Mouse (Mus musculus): Measurements from ENCODE around the gene Ccdc22. TPM values are rescaled to one million over a fixed set of nuclear protein-coding genes. Genes with fewer than 3 reads are reported as not detected.

Ccdc22 gene
- polyA plus RNA-seq, 1 experiment from 2014 or later, result 10.5 TPM

DNA sequence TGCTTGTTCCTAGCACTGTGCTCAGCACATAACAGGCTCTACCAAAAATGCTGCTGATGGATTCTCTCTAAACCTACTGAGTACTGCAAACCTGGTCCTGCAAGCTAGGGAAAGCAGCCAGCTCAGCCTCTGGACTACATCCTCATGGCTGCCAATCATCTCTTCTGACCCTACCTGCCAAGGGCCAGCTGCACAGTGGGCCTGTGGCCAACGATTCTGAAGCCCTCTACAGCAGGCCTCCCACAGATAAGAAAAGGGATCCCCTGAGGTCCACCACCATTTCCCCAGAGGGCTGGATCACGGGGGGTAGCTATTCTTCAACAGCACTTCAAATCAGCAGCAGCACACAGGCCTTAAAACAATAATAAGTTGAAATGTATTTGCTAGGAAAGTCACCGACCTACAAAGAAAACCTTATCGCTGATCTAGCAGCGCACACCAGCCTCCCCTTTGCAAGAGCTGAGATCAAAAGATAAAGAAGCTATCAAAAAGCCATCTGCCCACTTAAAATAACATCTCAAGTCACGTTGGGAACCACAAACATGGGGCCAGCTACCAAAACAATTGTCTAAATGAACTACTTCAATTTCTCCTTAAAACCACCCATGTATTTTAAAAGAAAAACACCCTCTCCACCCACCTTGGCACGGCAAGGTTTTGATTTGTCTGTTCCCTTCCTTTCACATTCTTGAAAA is 34.7 kb downstream of the Ccdc22 start:
- H3K4me2 ChIP-seq (ENCODE audit: low read depth, low read length), result no peak overlapping the region
- H3K36me3 ChIP-seq (replicated peaks; ENCODE audit: insufficient read depth, low read length), result no peaks in the 10 kb centered on the region
- no peak for ATAC-seq
- H3K4me3 ChIP-seq (ENCODE audit: low read depth, low read length), result no peak overlapping the region
- no peak overlapping the region for H3K9ac ChIP-seq (replicated peaks)
- DNase-seq, result no peak
- H3K4me1 ChIP-seq (ENCODE audit: insufficient read depth), result peaks cover 16% of the 10 kb centered on the region
- 46% methylated on average over 7 of the region's 7 CpGs for WGBS (ENCODE audit: insufficient replicate concordance)
- no peaks in the 10 kb centered on the region for H3K27me3 ChIP-seq (ENCODE audit: insufficient read depth, low read length)
- H3K9me3 ChIP-seq (ENCODE audit: low read length), result no peaks in the 10 kb centered on the region
- no peak overlapping the region for H3K27ac ChIP-seq (ENCODE audit: low read depth)
- no peak for TF ChIP-seq CTCF (IDR thresholded peaks at IDR 0.05; ENCODE audit: low read depth)
- TF ChIP-seq EP300 (IDR thresholded peaks at IDR 0.05; ENCODE audit: low read depth), result no peak

DNA sequence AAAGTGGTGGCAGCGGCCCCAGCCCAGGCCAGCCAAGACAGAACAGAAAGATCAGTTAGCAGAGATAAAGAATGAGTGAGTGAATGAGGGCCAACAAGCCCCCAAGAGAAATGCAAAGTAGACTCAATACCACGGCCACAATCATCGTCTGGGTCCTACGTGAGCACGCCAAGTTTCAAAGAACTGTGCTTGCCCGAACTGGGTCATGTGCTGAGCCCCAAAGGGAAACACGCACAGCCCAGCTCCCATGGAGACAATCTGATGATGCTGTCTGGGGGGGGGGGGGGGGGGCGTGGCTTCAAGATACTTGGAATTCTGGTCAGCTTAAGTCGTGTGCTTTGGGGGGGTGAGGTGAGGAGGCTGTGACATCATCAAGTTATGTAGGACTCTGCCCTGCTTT is 37.8 kb downstream of the Ccdc22 start:
- DNase-seq, result no peak
- no peak for TF ChIP-seq CTCF (IDR thresholded peaks at IDR 0.05; ENCODE audit: low read depth)
- TF ChIP-seq EP300 (IDR thresholded peaks at IDR 0.05; ENCODE audit: low read depth), result no peak
- no peak overlapping the region for H3K4me3 ChIP-seq (ENCODE audit: low read depth, low read length)
- H3K4me1 ChIP-seq (ENCODE audit: insufficient read depth), result peaks cover 4% of the 10 kb centered on the region; the same call in 1 of the 2 replicates
- H3K36me3 ChIP-seq (replicated peaks; ENCODE audit: insufficient read depth, low read length), result no peaks in the 10 kb centered on the region
- H3K9ac ChIP-seq (replicated peaks), result no peak overlapping the region
- WGBS (ENCODE audit: insufficient replicate concordance), result 68% methylated on average over 8 of the region's 9 CpGs
- H3K4me2 ChIP-seq (ENCODE audit: low read depth, low read length), result no peak overlapping the region
- H3K27me3 ChIP-seq (ENCODE audit: insufficient read depth, low read length), result no peaks in the 10 kb centered on the region
- no peaks in the 10 kb centered on the region for H3K9me3 ChIP-seq (ENCODE audit: low read length)
- H3K27ac ChIP-seq (ENCODE audit: low read depth), result no peak overlapping the region
- no peak for ATAC-seq

DNA sequence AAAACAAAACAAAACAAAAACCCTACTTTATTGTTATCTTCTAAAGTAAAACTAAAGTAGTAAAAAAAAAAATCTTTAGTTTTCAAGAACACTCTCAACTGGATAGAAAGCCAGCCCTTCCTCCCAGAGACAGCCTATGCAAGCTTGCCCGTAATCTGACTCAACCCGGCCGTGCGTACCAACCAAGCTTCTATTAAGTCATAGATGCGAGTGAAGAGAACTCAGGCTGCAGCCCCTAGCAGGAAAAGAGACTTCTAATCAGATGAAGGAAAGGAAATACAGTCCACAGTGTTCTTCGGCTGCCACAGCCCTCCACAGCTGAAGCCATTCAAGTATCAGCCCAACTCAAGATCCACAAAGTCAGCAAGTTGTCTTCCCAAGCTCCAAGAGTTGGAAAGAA is 39.0 kb downstream of the Ccdc22 start:
- no peak overlapping the region for H3K4me3 ChIP-seq (ENCODE audit: low read depth, low read length)
- no peak overlapping the region for H3K27ac ChIP-seq (ENCODE audit: low read depth)
- WGBS (ENCODE audit: insufficient replicate concordance), result 40% methylated on average over 6 of the region's 6 CpGs
- no peak overlapping the region for H3K4me2 ChIP-seq (ENCODE audit: low read depth, low read length)
- H3K9me3 ChIP-seq (ENCODE audit: low read length), result no peaks in the 10 kb centered on the region
- TF ChIP-seq EP300 (IDR thresholded peaks at IDR 0.05; ENCODE audit: low read depth) (no peak), CTCF (IDR thresholded peaks at IDR 0.05; ENCODE audit: low read depth) (no peak)
- no peaks in the 10 kb centered on the region for H3K27me3 ChIP-seq (ENCODE audit: insufficient read depth, low read length)
- no peak overlapping the region for H3K9ac ChIP-seq (replicated peaks)
- DNase-seq (no peak), ATAC-seq (no peak)
- H3K36me3 ChIP-seq (replicated peaks; ENCODE audit: insufficient read depth, low read length), result no peaks in the 10 kb centered on the region
- no peaks in the 10 kb centered on the region for H3K4me1 ChIP-seq (ENCODE audit: insufficient read depth)

GRCm38 (mm10) chrX:7563076-7563475 is 42.2 kb downstream of the Ccdc22 start:
- Histone ChIP-seq H3K27me3 (ENCODE audit: insufficient read depth, low read length) (no peaks in the 10 kb centered on the region), H3K36me3 (replicated peaks; ENCODE audit: insufficient read depth, low read length) (no peaks in the 10 kb centered on the region), H3K27ac (ENCODE audit: low read depth) (no peak overlapping the region), H3K4me1 (ENCODE audit: insufficient read depth) (no peaks in the 10 kb centered on the region), H3K9ac (replicated peaks) (no peak overlapping the region), H3K4me3 (ENCODE audit: low read depth, low read length) (no peak overlapping the region), H3K9me3 (ENCODE audit: low read length) (no peaks in the 10 kb centered on the region), H3K4me2 (ENCODE audit: low read depth, low read length) (no peak overlapping the region)
- DNase-seq, result no peak
- no peak for ATAC-seq
- TF ChIP-seq CTCF (IDR thresholded peaks at IDR 0.05; ENCODE audit: low read depth), result no peak
- no peak for TF ChIP-seq EP300 (IDR thresholded peaks at IDR 0.05; ENCODE audit: low read depth)
- WGBS (ENCODE audit: insufficient replicate concordance), result 47% methylated on average over 2 of the region's 2 CpGs

DNA sequence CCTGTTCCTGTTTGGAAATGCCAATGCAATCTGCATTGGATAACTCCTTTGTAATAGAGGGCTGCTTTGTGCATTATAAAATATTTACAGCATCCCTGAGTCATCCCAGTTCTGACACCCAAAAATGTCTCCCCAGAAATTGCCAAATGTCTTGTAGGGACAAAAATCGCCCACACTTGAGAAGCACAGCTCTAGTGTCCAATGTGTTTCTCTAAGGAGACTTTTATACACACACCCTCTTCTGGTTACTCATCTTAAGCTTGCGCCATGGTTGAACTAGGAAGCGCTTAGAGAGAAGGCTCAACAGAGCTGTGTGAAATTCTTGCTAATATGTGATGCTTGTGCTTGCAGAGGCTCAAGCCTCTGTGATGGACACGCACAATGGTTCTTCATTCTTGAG is 51.8 kb downstream of the Ccdc22 start:
- no peak for ATAC-seq

More for the DNA sequence above, 51.8 kb downstream of the Ccdc22 start:
- no peak for TF ChIP-seq CTCF (IDR thresholded peaks at IDR 0.05; ENCODE audit: low read depth)
- TF ChIP-seq EP300 (IDR thresholded peaks at IDR 0.05; ENCODE audit: low read depth), result no peak
- DNase-seq, result no peak
- 80% methylated on average over 4 of the region's 4 CpGs for WGBS (ENCODE audit: insufficient replicate concordance)
- Histone ChIP-seq H3K27me3 (ENCODE audit: insufficient read depth, low read length) (no peaks in the 10 kb centered on the region), H3K4me3 (ENCODE audit: low read depth, low read length) (no peak overlapping the region), H3K4me1 (ENCODE audit: insufficient read depth) (no peaks in the 10 kb centered on the region), H3K27ac (ENCODE audit: low read depth) (no peak overlapping the region), H3K9ac (replicated peaks) (no peak overlapping the region), H3K36me3 (replicated peaks; ENCODE audit: insufficient read depth, low read length) (no peaks in the 10 kb centered on the region), H3K9me3 (ENCODE audit: low read length) (no peaks in the 10 kb centered on the region), H3K4me2 (ENCODE audit: low read depth, low read length) (no peak overlapping the region)

Other genes starting within 250 kb of the Ccdc22 start
- 0.07 TPM in 1 of 2 replicates, not detected in the other for gene Usp27x, start 229.7 kb downstream of the Ccdc22 start, polyA plus RNA-seq (2015; fragmentation: Nextera tagmentation; extraction: Ambion mirVana)
- not detected in 2 replicates for gene Foxp3, start 31.9 kb downstream of the Ccdc22 start, polyA plus RNA-seq (2015; fragmentation: Nextera tagmentation; extraction: Ambion mirVana)
- 0.26 and 0.35 TPM in 2 replicates for gene Ppp1r3f, start 31.2 kb downstream of the Ccdc22 start, polyA plus RNA-seq (2015; fragmentation: Nextera tagmentation; extraction: Ambion mirVana)
- 0.05 and 0.07 TPM in 2 replicates for gene Cacna1f, start 1.6 kb upstream of the Ccdc22 start, polyA plus RNA-seq (2015; fragmentation: Nextera tagmentation; extraction: Ambion mirVana)
- 0.04 TPM in 1 of 2 replicates, not detected in the other for gene Syp, start 33.0 kb upstream of the Ccdc22 start, polyA plus RNA-seq (2015; fragmentation: Nextera tagmentation; extraction: Ambion mirVana)
- 1.7 TPM in 2 replicates for gene Prickle3, start 51.7 kb upstream of the Ccdc22 start, polyA plus RNA-seq (2015; fragmentation: Nextera tagmentation; extraction: Ambion mirVana)
- gene Plp2, start 65.9 kb upstream of the Ccdc22 start, polyA plus RNA-seq (2015; fragmentation: Nextera tagmentation; extraction: Ambion mirVana), result 25.7 TPM in 2 replicates
- 2.4 TPM in 2 replicates for gene Magix, start 75.7 kb upstream of the Ccdc22 start, polyA plus RNA-seq (2015; fragmentation: Nextera tagmentation; extraction: Ambion mirVana)
- gene Gpkow, start 91.6 kb upstream of the Ccdc22 start, polyA plus RNA-seq (2015; fragmentation: Nextera tagmentation; extraction: Ambion mirVana), result 8.0 and 9.3 TPM in 2 replicates
- gene Wdr45, start 108.8 kb upstream of the Ccdc22 start, polyA plus RNA-seq (2015; fragmentation: Nextera tagmentation; extraction: Ambion mirVana), result 17.4 and 18.5 TPM in 2 replicates
- gene Gm45208, start 116.7 kb upstream of the Ccdc22 start, polyA plus RNA-seq (2015; fragmentation: Nextera tagmentation; extraction: Ambion mirVana), result not detected in 2 replicates
- gene Praf2, start 122.9 kb upstream of the Ccdc22 start, polyA plus RNA-seq (2015; fragmentation: Nextera tagmentation; extraction: Ambion mirVana), result 1.9 and 2.1 TPM in 2 replicates
- 2.0 and 3.4 TPM in 2 replicates for gene Ccdc120, start 145.4 kb upstream of the Ccdc22 start, polyA plus RNA-seq (2015; fragmentation: Nextera tagmentation; extraction: Ambion mirVana)
- 9.6 and 10.3 TPM in 2 replicates for gene Tfe3, start 157.0 kb upstream of the Ccdc22 start, polyA plus RNA-seq (2015; fragmentation: Nextera tagmentation; extraction: Ambion mirVana)
- gene Gripap1, start 184.2 kb upstream of the Ccdc22 start, polyA plus RNA-seq (2015; fragmentation: Nextera tagmentation; extraction: Ambion mirVana), result 15.4 and 16.4 TPM in 2 replicates
- gene Kcnd1, start 216.8 kb upstream of the Ccdc22 start, polyA plus RNA-seq (2015; fragmentation: Nextera tagmentation; extraction: Ambion mirVana), result 0.09 and 0.15 TPM in 2 replicates
- gene Otud5, start 235.8 kb upstream of the Ccdc22 start, polyA plus RNA-seq (2015; fragmentation: Nextera tagmentation; extraction: Ambion mirVana), result 22.2 and 25.0 TPM in 2 replicates

Data from liver, postnatal 0 days (tissue).